Mouse (Mus musculus): Measurements from ENCODE around the gene Epb41l1.

DNA sequence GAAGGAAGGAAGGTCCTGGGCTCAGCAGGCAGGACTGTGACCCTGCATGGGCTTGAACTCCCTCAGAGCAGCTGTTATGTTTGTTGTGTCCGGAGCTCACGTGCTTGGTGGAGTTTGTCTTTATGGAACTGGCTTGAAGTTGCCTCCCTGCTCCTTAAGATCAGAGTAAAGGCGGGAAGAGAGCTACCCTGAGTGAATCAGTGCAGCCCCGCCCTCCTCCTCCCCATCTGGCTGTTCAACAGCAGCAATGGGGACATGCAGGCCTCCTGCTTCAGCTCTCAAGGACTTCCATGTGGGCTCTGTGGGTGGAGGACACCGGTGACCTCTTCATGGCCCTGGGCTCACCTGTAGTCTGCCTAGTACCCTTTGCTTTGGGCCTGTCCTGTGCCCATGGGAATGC is 71.1 kb downstream of the Epb41l1 start:
- TF ChIP-seq POLR2A (IDR thresholded peaks at IDR 0.05; ENCODE audit: low read depth, low read length), result no peak
- no peak for TF ChIP-seq CTCF (IDR thresholded peaks at IDR 0.05; ENCODE audit: extremely low read depth, insufficient read length, insufficient replicate concordance, low read depth, low read length)

Data from small intestine, adult 2 months (tissue).